Mouse (Mus musculus) G1E (cell line): Measurements from ENCODE around the gene Neil1.

Experiments
- CTCF ChIP-seq: IDR thresholded peaks from 2 replicates; pipeline ENCODE4 v1.5.1; 2012; ENCODE audit warnings: low read depth, low read length, inconsistent platforms, mixed read lengths
- GATA1 ChIP-seq: IDR thresholded peaks from 2 replicates; pipeline ENCODE4 v1.6.1; 2012; ENCODE audit warnings: borderline replicate concordance, low read length, inconsistent platforms, mixed read lengths

DNA sequence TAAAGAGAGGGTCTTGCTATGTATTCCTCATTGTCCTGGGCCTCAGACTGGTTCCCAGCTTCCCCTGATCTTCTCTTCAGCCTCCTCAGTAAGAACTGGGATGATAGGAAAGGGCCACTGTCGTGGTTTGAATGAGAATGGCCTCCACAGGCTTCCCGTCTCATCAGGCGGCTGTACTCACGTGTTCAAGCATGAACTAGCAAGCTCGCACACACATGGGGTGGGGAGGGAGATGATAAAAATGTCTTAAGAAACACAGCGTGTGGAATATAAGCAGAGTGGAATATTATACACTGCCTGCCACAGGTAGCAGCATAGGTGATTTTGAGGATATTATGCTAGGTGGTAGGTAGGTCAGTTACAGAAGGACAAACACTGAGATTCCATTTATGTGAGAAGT, 916 bp upstream of the Neil1 start:
- no peak for TF ChIP-seq GATA1
- no peak for TF ChIP-seq CTCF
